Mouse (Mus musculus) liver, postnatal 0 days (tissue): ENCODE results near the gene Sgms1. TPM values are rescaled to one million over a fixed set of nuclear protein-coding genes. Genes with fewer than 3 reads are reported as not detected.

Experiments
- ATAC-seq: fragments of 200-750 bp; cut with Nextera tagmentation; 2 replicates; pipeline ENCODE4 v1.8.0; 2017; ENCODE audit warnings: mild to moderate bottlenecking, moderate library complexity
- DNase-seq: peaks from one replicate; pipeline ENCODE4 v3.0.0-alpha.2; 2016
- H3K27ac ChIP-seq: fragments of 300-500 bp; sonication (generic); 2 replicates; pipeline ENCODE4 v1.5.1; 2014; ENCODE audit warnings: antibody characterized with exemption, moderate library complexity, mild to moderate bottlenecking, low read depth
- H3K27me3 ChIP-seq: fragments of 300-500 bp; sonication (generic); 2 replicates; pipeline ENCODE4 v1.6.1; 2014; ENCODE audit warnings: low read length, control low read depth, mixed read lengths; ENCODE audit not compliant: insufficient read depth
- H3K36me3 ChIP-seq: fragments of 300-500 bp; sonication (generic); replicated peaks from 2 replicates; pipeline ENCODE4 v1.6.1; 2014; ENCODE audit warnings: mild to moderate bottlenecking, control low read depth, low read length, moderate library complexity, mixed read lengths; ENCODE audit not compliant: insufficient read depth
- H3K4me1 ChIP-seq: fragments of 300-500 bp; sonication (generic); 2 replicates; pipeline ENCODE4 v1.6.1; 2014; ENCODE audit warnings: antibody characterized with exemption, mild to moderate bottlenecking, control low read depth; ENCODE audit not compliant: insufficient read depth
- H3K4me2 ChIP-seq: fragments of 300-500 bp; sonication (generic); 2 replicates; pipeline ENCODE4 v1.6.1; 2014; ENCODE audit warnings: low read depth, mild to moderate bottlenecking, low read length, moderate library complexity, mixed read lengths
- H3K4me3 ChIP-seq: fragments of 300-500 bp; sonication (generic); 2 replicates; pipeline ENCODE4 v1.5.1; 2014; ENCODE audit warnings: low read depth, low read length
- H3K9ac ChIP-seq: fragments of 300-500 bp; sonication (generic); replicated peaks from 2 replicates; pipeline ENCODE4 v1.6.1; 2014; ENCODE audit warnings: mild to moderate bottlenecking, moderate library complexity
- H3K9me3 ChIP-seq: fragments of 300-500 bp; sonication (generic); 2 replicates; pipeline ENCODE4 v1.6.1; 2016; ENCODE audit warnings: mild to moderate bottlenecking, control low read depth, low read length, mixed read lengths
- CTCF ChIP-seq: sonication (generic); IDR thresholded peaks from 2 replicates; pipeline ENCODE4 v1.5.1; 2016; ENCODE audit warnings: antibody characterized with exemption, low read depth
- EP300 ChIP-seq: IDR thresholded peaks from 2 replicates; pipeline ENCODE4 v1.6.1; 2016; ENCODE audit warnings: antibody characterized with exemption, low read depth, mild to moderate bottlenecking
- WGBS: fragments of 180-500 bp; shearing (Covaris S2); extraction: QIAGEN DNeasy Blood & Tissue Kit; methylation state at CpG from one replicate; pipeline ENCODE4 v1.1.7; 2014; ENCODE audit not compliant: insufficient replicate concordance; 5-methylcytosine and 5-hydroxymethylcytosine counted together
- polyA plus RNA-seq: library from polyadenylated mRNA; unstranded; fragments of >200 nt; fragmentation: Nextera tagmentation; extraction: Ambion mirVana; gene quantifications from 2 replicates; pipeline ENCODE4 v1.2.1, GENCODE M21; 2015

The Sgms1 gene
- polyA plus RNA-seq, 1 experiment from 2014 or later: 16.0 TPM

DNA sequence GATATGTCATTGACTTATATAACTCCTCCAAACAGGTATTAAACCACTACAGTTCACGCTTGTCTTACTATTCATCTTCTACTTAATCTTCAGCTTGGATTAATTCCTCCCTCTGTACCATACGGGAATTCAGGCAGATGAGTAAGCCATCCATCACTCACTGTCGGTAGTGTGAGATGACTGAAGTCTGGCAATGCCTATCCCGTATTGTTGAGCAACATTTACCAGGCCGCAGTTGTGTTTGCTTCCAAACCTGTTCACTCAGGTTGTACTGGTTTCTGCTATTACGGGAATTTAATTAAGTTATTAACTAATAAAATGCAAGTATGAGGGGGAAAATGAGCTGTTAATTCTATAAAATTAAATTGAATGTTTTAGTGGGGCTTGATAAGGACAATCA, 199.6 kb downstream of the Sgms1 start:
- no peak for DNase-seq
- no peaks in the 10 kb centered on the region for H3K9me3 ChIP-seq
- H3K4me1 ChIP-seq: peaks cover 38% of the 10 kb centered on the region
- no peak overlapping the region for H3K9ac ChIP-seq
- no peak overlapping the region for H3K4me2 ChIP-seq
- no peak overlapping the region for H3K4me3 ChIP-seq
- no peaks in the 10 kb centered on the region; the same call in none of the 2 replicates for H3K36me3 ChIP-seq
- H3K27ac ChIP-seq: no peak overlapping the region
- no peak for ATAC-seq
- H3K27me3 ChIP-seq: no peaks in the 10 kb centered on the region
- WGBS: 77% methylated on average over 6 of the region's 6 CpGs
- TF ChIP-seq EP300 (no peak), CTCF (no peak)

- Histone ChIP-seq H3K4me3 (no peak overlapping the region), H3K9me3 (no peaks in the 10 kb centered on the region), H3K4me1 (peaks cover 38% of the 10 kb centered on the region), H3K4me2 (no peak overlapping the region), H3K27ac (peak overlapping the region; percentile 41), H3K9ac (no peak overlapping the region), H3K36me3 (no peaks in the 10 kb centered on the region; the same call in 1 of the 2 replicates), H3K27me3 (no peaks in the 10 kb centered on the region)
- 67% methylated on average over 5 of the region's 5 CpGs for WGBS
- DNase-seq (no peak), ATAC-seq (no peak)
- TF ChIP-seq EP300 (no peak), CTCF (no peak)
Observed at GRCm38 (mm10) chr19:32189036-32189436, 200.5 kb downstream of the Sgms1 start.

DNA sequence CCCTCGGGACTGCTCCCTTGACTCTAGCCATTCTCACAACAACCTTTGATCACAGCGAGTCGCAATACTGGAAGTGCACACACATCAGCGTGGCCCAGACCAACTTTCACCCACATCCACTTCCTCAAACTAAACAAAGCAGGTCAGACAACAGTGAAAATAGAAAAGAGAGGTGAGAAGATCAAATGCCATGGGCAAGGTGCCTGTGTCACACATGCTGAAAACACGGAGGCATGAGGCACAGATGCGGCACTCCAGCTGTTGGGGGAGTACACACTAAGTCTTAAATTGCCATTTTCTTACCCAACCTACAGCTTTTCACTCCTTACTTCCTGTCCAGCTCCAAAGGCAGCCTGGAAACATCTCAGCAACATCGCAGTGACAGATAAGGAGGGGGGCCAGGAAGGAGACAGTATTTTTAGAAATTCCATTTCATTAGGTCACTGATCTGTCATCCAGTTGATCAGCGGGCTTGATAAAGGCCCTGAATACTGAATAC, 202.9 kb downstream of the Sgms1 start:
- peak; percentile 82 for TF ChIP-seq EP300
- TF ChIP-seq CTCF: no peak
- DNase-seq (peak; percentile 74), ATAC-seq (peak; percentile 89)
- no peaks in the 10 kb centered on the region for H3K36me3 ChIP-seq
- WGBS: 18% methylated on average over 8 of the region's 8 CpGs
- H3K9ac ChIP-seq: peak overlapping the region; percentile 26; the same call in 1 of the 2 replicates
- H3K4me3 ChIP-seq: no peak overlapping the region
- peaks cover 58% of the 10 kb centered on the region for H3K4me1 ChIP-seq
- H3K27ac ChIP-seq: peak overlapping the region; percentile 96
- H3K4me2 ChIP-seq: peak overlapping the region; percentile 0; the same call in 1 of the 2 replicates
- H3K27me3 ChIP-seq: no peaks in the 10 kb centered on the region
- H3K9me3 ChIP-seq: no peaks in the 10 kb centered on the region

DNA sequence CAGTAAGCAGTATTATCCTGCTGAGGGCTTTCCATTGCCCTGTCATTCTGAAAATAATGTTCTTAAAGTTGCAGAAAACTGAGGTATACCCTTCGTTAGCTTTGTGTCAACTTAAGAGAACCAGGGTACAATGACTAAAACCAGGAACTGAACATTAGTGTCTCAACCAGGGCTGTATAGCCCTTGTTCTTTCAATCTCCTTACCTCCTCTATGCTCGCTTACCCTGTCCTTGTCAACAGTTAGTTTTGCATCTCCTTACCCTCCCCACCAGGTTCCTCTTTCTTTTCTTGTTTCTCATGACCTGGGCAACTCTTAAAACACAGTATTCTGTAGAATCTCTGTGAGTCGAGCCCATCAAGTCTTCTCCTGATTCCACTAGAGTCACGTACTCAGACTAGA, 206.5 kb downstream of the Sgms1 start:
- no peaks in the 10 kb centered on the region for H3K9me3 ChIP-seq
- WGBS: 66% methylated on average over 4 of the region's 4 CpGs
- peak overlapping the region; percentile 94 for H3K27ac ChIP-seq
- DNase-seq (no peak), ATAC-seq (no peak)
- H3K4me2 ChIP-seq: no peak overlapping the region
- peaks cover 77% of the 10 kb centered on the region for H3K4me1 ChIP-seq
- H3K9ac ChIP-seq: no peak overlapping the region
- H3K27me3 ChIP-seq: no peaks in the 10 kb centered on the region
- no peak overlapping the region for H3K4me3 ChIP-seq
- no peak for TF ChIP-seq CTCF
- no peak for TF ChIP-seq EP300
- H3K36me3 ChIP-seq: 0 out of 2 replicates have a peak, but pooled peaks cover 3% of the 10 kb centered on the region

DNA sequence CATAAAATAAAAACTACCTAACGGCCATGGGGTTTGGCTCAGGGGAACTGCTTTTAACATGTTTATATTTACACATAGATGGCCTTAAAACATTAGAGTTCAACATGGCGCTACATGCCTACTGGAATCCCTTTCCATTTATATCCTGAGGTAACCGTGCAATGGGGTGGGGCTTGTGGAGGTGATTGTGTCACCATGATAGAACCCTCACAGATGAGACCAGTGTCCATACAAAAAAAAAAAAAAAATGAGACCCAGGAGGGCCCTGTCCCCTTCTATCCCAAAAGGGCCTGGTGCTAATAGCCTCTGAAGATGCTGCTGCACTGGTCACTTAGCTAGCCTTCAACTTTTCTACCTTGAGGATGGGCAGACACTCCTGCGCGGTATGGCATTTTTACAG, 207.0 kb downstream of the Sgms1 start:
- Histone ChIP-seq H3K4me2 (no peak overlapping the region), H3K4me1 (peaks cover 74% of the 10 kb centered on the region), H3K36me3 (0 out of 2 replicates have a peak, but pooled peaks cover 4% of the 10 kb centered on the region), H3K4me3 (no peak overlapping the region), H3K9me3 (no peaks in the 10 kb centered on the region), H3K27me3 (no peaks in the 10 kb centered on the region), H3K27ac (peak overlapping the region; percentile 94), H3K9ac (no peak overlapping the region)
- no peak for DNase-seq
- 74% methylated on average over 5 of the region's 5 CpGs for WGBS
- TF ChIP-seq CTCF (no peak), EP300 (no peak)
- ATAC-seq: no peak

DNA sequence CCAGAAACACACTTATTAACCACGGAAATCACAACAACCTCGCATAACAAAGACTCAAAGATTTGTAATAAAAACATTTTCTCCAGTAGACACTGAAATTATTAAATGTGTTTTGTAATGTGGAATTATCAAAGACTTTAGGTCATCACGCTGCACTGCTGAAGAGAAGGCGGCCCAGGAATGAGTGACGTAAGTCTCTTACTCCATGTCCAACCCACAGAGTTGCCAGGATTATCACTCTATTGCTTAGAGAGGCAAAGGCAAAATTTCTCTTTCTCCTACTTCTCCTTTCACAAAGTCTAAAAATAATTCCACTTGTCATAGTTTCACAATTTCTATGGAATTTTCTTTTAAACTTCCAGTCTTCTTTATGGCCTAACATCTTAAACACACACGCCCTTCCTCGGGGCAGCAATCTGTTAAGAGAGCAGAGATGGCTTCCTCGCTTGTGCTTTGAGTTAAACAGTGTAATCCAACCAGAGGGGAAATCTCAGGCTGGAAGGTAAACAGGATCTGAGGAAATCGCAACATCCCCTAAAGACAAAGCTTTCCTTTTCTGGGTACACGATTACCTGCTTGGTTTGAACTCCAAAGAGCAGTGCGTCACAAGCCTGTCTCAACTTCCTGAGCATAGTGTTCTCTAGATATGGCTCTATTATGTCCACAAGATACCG, 207.7 kb downstream of the Sgms1 start:
- Histone ChIP-seq H3K9ac (peak overlapping the region; percentile 8), H3K4me3 (no peak overlapping the region)

More for the DNA sequence above, 207.7 kb downstream of the Sgms1 start:
- H3K36me3 ChIP-seq: 0 out of 2 replicates have a peak, but pooled peaks cover 4% of the 10 kb centered on the region
- peak; percentile 35 for DNase-seq
- ATAC-seq: 0 out of 2 replicates have a peak, but pooled peaks have one; percentile 21
- H3K4me2 ChIP-seq: peak overlapping the region; percentile 63
- H3K4me1 ChIP-seq: peaks cover 68% of the 10 kb centered on the region
- no peaks in the 10 kb centered on the region for H3K9me3 ChIP-seq
- H3K27ac ChIP-seq: peak overlapping the region; percentile 94
- 50% methylated on average over 12 of the region's 12 CpGs for WGBS
- TF ChIP-seq CTCF: no peak
- peak; percentile 92 for TF ChIP-seq EP300
- H3K27me3 ChIP-seq: no peaks in the 10 kb centered on the region
